Mouse (Mus musculus) ES-E14 (cell line): ENCODE measurements around the gene Reep3.

Source experiments
- CHD2 ChIP-seq: IDR thresholded peaks from 2 replicates; pipeline ENCODE4 v1.6.1; 2014; ENCODE audit warnings: mild to moderate bottlenecking, low read depth, low read length, inconsistent platforms
- MAFK ChIP-seq: IDR thresholded peaks from 2 replicates; pipeline ENCODE4 v1.6.1; 2014; ENCODE audit warnings: mild to moderate bottlenecking, low read depth, low read length, inconsistent platforms; ENCODE audit not compliant: insufficient read depth
- ZC3H11A ChIP-seq: IDR thresholded peaks from 2 replicates; pipeline ENCODE4 v1.6.1; 2012; ENCODE audit warnings: low read depth, mild to moderate bottlenecking, inconsistent platforms, low read length, borderline replicate concordance
- ZNF384 ChIP-seq: IDR thresholded peaks from 2 replicates; pipeline ENCODE4 v1.6.1; 2012; ENCODE audit warnings: low read depth, low read length, inconsistent platforms

- TF ChIP-seq MAFK (no peak), ZC3H11A (no peak), CHD2 (no peak), ZNF384 (no peak)
Observed at GRCm38 (mm10) chr10:67115666-67116091, 18.9 kb upstream of the Reep3 start.
